Mouse (Mus musculus) megakaryocyte, adult 5-6 weeks (primary cell): ENCODE data around the gene Rasgrp3. TPM values are rescaled to one million over a fixed set of nuclear protein-coding genes. Genes with fewer than 3 reads are reported as not detected.
A peak's percentile ranks its signal among the peaks of the same experiment; 100 is the strongest.

Experiments
- ATAC-seq: 2 replicates; pipeline ENCODE4 v1.8.0; 2016; ENCODE audit warnings: mild to moderate bottlenecking, inconsistent platforms; ENCODE audit not compliant: poor library complexity, severe bottlenecking
- total RNA-seq, 2 experiments: library from RNA; stranded (forward) in 1 of 2; stranded (reverse) in 1 of 2; fragments of 153-499, 151-499 nt in 1 of 2; fragments of 221-1000, 200-1000 nt in 1 of 2; gene quantifications; 2 replicates each; pipeline versions ENCODE4 v1.2.3 to v1.2.4; 2015 to 2017

Gene Rasgrp3
- total RNA-seq, 2 experiments from 2014 or later = 0.04 TPM; not detected in 1

- no peak for ATAC-seq
Measured at GRCm38 (mm10) chr17:75495213-75495612, 59.5 kb downstream of the Rasgrp3 start.

DNA sequence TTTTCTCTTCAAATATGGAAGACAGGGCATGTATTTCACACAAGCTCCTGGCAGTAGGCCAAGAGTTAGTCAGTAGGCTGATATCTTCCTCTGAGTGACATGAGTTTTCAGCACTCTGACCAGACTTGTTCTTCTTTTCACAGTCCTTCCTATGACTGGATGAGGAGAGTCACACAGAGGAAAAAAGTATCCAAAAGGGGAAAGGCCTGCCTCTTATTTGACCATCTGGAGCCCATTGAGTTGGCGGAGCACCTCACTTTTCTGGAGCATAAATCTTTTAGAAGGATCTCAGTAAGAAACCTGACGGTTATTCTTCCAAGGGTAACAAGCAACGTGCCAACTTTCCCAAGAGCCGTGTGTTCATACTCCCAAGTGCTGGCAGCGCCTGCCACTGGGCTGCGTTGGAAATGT, 62.5 kb downstream of the Rasgrp3 start:
- no peak for ATAC-seq

DNA sequence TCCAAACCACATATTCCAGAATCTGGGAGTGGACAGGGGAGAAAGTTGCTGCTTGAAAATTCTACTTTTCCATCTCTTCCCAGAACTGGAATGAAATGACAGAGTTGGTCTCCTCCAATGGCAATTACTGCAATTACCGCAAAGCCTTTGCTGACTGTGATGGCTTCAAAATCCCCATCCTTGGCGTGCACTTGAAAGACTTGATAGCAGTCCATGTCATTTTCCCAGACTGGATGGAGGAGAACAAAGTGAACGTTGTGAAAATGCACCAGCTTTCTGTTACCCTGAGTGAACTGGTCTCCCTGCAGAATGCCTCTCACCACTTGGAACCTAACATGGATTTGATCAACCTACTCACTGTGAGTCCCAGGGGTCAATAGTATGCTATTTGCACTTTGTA, 67.3 kb downstream of the Rasgrp3 start:
- ATAC-seq = no peak

GRCm38 (mm10) chr17:75505053-75505452, 69.4 kb downstream of the Rasgrp3 start:
- no peak for ATAC-seq

DNA sequence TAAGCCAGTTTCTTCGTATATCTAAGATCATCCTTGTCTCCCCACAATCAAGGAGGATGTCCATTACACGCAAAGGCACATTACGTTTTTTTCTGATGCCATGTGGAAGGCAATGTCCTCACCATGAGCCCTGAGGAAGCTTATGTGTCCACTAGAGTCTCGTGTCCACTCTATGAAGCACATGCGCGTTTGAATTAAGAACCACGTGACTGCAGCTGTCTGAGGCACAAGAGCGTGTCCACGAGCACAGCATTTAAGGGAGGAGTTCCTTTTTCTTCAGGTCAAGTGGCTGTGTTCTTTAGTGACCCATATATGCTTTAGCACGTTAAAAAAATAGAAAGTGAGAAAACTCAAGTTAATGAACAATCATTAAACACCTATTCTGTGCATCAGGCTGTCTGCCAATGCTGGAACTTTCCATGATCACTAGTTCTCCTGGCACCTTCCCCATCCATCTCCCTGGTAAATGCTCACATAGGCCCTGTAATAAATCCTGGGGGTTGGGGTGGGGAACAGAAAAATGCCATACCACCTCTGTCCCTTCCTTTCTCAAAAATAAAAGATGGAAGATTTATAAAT, 70.5 kb downstream of the Rasgrp3 start:
- no peak for ATAC-seq

- no peak for ATAC-seq
Measured at GRCm38 (mm10) chr17:75506708-75507641, 71.3 kb downstream of the Rasgrp3 start.

DNA sequence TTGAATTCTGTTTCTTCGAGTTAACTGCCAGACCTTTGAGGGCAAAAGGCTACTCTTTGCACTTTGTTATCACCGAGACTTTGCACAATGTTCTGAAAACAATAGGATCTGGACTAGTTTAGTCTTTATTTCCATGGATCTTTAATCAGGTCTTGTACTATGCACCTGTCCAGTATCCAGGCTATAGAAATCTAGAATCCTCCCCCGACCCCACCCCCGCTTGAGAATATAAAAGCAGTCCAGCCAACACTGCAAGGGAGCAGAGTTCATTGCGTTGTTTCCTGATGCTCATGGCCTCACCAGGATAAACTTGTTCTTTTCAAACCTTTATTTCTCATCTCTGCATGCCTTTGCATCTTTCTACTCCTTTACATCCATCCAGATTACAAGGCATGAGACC, 73.6 kb downstream of the Rasgrp3 start:
- no peak for ATAC-seq

DNA sequence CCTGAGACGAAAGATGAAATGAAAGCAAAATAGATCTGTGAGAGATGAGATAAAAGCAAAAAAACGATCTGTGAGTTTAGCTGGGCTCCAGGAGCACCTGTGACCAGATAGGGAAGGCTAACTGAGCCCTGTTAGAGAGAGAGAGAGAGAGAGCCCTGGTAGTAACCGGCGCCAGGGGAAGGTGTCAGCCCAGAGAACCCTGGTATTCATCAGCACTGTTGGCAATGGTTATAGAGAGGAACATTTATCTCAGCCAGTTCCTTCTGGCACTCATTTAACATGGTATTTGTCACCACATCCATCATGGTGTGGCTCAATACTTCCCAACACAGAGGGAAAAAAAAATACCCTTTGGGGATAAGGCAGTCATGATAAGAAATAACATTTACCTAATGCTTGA, 80.9 kb downstream of the Rasgrp3 start:
- ATAC-seq = no peak

- peak; percentile 83 for ATAC-seq
Measured at GRCm38 (mm10) chr17:75518181-75518901, 82.6 kb downstream of the Rasgrp3 start.

GRCm38 (mm10) chr17:75519239-75519900, 83.7 kb downstream of the Rasgrp3 start:
- ATAC-seq = no peak; the same call in 1 of the 2 replicates

GRCm38 (mm10) chr17:75521236-75521842, 85.6 kb downstream of the Rasgrp3 start:
- ATAC-seq = no peak

DNA sequence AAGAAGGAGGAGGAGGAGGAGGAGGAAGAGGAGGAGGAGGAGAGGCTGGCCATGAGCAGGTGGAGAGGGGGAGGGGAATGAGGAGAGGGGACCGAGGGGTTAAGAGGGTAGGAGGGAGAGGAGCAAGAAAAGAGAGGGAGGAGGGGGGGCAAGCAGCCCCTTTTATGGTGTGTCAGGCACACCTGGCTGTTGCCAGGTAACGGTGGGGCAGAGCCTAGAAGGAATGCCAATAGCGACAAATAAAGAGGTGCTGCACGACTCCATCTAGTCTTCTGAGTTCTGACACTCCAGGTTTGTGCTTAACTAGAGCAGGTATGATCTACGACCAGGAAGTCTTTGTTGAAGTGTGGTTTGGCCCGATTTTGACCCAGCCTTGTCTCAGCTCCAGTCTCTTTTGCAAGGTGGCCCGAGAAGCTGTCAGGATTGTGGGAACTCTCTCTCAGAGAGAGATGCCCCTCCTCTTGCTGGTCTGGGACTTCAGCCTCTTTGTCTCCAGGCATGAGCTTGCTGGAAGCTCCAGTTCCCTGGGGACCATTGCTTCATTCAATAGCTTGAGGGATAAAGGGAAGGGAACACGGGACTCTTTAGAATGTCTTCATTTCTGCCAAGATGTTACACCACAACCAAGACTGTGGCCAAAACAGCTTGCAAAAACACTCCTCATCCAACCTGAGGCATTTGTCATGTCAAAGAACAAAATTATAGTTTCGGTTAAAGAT, 86.8 kb downstream of the Rasgrp3 start:
- no peak for ATAC-seq

DNA sequence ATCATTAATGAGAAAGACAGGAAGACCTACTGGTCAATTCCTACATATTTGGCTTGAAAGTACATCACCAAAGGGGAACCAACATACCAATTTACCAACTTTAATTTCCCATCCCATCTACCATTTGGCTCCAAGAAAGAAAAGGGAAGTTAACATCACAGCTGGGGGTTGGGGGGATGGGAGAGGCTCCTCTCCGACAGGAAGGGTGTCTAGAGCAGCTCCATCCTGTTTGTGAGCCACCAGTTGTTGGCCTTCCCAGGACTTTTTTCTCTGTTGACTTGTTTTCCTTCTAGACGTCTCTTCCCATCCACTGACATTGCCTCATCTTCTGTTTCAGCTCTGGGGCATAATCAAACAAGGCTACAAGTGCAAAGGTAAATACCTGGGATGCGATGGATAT, 88.1 kb downstream of the Rasgrp3 start:
- peak; percentile 85 for ATAC-seq

DNA sequence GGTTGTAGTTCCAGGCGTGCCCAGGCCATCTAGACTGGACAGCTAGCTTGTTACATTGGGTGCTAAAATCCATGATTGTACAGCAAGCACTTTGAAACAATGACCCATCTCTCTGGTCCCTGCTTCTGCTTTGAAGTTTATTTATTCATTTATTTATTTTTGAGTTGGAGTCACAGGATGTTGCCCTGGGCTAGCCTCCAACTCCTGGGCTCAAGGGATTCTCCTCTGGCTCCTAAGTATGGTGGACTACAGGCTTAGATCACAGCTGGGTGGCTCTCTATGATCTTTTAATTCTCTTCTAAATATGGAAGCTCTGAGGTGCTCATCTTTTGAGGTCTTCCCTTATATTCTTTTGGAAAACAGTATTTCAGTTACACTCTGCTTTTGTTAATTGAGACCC, 90.7 kb downstream of the Rasgrp3 start:
- no peak for ATAC-seq

GRCm38 (mm10) chr17:75529222-75529935, 93.7 kb downstream of the Rasgrp3 start:
- no peak for ATAC-seq

GRCm38 (mm10) chr17:75532469-75532986, 96.8 kb downstream of the Rasgrp3 start:
- ATAC-seq = no peak

DNA sequence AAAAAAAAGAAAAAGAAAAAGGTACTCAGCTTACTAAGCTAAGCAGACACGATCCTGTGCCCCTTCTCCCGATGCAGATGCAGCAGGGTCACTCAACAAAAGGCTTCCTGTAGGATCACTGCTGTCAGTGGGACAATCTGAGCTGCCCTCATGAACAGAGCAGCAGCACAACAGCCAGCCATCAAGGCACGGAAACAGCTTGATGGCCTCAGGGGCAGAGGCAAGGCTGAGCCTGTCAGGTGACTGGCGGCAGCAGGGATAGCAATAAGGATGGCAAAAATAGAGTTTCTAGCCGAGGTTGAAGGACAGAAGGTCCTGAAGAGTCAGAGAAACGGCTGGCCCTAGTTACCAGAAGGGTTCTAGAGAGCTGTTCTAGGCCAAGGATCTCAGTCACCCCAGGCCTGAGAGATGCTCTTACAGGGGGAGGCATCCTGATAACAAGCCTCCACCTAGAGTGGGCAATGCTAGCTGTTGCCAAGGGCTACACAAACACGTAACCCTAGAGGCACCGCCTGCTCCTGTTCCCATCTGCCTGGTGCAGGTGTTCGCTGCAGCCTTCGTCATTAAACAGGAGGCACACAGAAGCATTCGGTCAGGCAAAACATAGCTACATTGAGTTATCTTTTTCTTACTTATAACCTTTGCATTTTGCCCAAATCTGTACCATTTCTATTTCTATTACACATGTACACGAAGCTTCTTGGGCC, 98.8 kb downstream of the Rasgrp3 start:
- ATAC-seq = no peak

- no peak for ATAC-seq
Measured at GRCm38 (mm10) chr17:75535612-75536011, 99.9 kb downstream of the Rasgrp3 start.
